Comparison of ENCODE assay signal across 8 mouse cellular contexts in the genomic region with DNA sequence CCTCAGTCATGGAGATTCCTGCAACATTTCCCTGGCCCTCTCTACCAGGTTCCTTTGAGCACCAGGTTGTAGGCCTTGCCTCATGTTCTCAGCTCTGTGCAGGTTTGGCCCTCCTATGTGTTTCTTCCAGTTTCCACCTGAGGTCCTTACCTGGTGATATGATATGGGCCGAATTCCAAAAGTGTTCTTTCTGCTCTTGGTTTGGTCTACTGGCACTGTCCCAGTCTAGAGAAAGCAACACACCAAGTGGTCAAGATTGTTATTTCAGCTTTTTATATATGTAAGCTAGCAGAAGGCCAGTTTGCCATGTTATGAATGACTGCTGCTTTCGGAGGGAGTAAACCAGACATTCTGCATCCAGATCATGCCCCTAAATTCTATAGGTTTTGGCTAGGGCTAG. TPM values are rescaled to one million over a fixed set of nuclear protein-coding genes. Genes with fewer than 3 reads are reported as not detected.
DNase-seq lines count a peak whose midpoint lies in the region; ATAC-seq and TF ChIP-seq lines count a peak whose summit lies in the region.

No protein-coding gene starts in this region.

- H3K4me2 ChIP-seq in lung, embryonic 15.5 days = peak overlapping the region; percentile 81
- H3K4me2 ChIP-seq in limb, embryonic 14.5 days (replicated peaks; ENCODE audit: low read depth, low read length, severe bottlenecking) = peak overlapping the region; percentile 86
- H3K4me2 ChIP-seq in stomach, embryonic 15.5 days = peak overlapping the region; percentile 84

- no peak for TF ChIP-seq POLR2A in limb, embryonic 14.5 days (IDR thresholded peaks at IDR 0.05; ENCODE audit: borderline replicate concordance, extremely low read depth, insufficient read depth, insufficient read length)

- peak; percentile 4; the same call in 1 of the 2 replicates for ATAC-seq in cerebellum, adult (ENCODE audit: insufficient number of reproducible peaks, low FRiP score, low TSS enrichment)
- no peak for ATAC-seq in lung, embryonic 15.5 days (ENCODE audit: borderline replicate concordance, extremely low read depth, low FRiP score, low TSS enrichment)
- no peak for ATAC-seq in limb, embryonic 14.5 days (ENCODE audit: low FRiP score, low read depth)
- peak; percentile 1; the same call in 1 of the 2 replicates for ATAC-seq in stomach, embryonic 15.5 days (ENCODE audit: insufficient read depth, low FRiP score, low read depth)
- no peak for ATAC-seq in granulocyte monocyte progenitor cell, adult 5-6 weeks (replicated peaks; ENCODE audit: poor library complexity, severe bottlenecking)

- peaks cover 29% of the 10 kb centered on the region for H3K4me1 ChIP-seq in lung, embryonic 15.5 days
- H3K4me1 ChIP-seq in limb, embryonic 14.5 days (ENCODE audit: control insufficient read depth, insufficient read depth, low read length) = peaks cover 16% of the 10 kb centered on the region
- peaks cover 14% of the 10 kb centered on the region; the same call in 1 of the 2 replicates for H3K4me1 ChIP-seq in stomach, embryonic 15.5 days

- WGBS in lung, embryonic 15.5 days = 69% methylated on average over 2 of the region's 2 CpGs
- WGBS in limb, embryonic 14.5 days = 80% methylated on average over 2 of the region's 2 CpGs
- 80% methylated on average over 2 of the region's 2 CpGs for WGBS in stomach, embryonic 15.5 days

- H3K4me3 ChIP-seq in lung, embryonic 15.5 days = peak overlapping the region; percentile 89; the same call in 1 of the 2 replicates
- H3K4me3 ChIP-seq in limb, embryonic 14.5 days (replicated peaks; ENCODE audit: low read length) = peak overlapping the region; percentile 84
- peak overlapping the region; percentile 83; the same call in 1 of the 2 replicates for H3K4me3 ChIP-seq in stomach, embryonic 15.5 days (replicated peaks)

- H3K9ac ChIP-seq in lung, embryonic 15.5 days = no peak overlapping the region
- no peak overlapping the region for H3K9ac ChIP-seq in limb, embryonic 14.5 days (ENCODE audit: low read depth, low read length, severe bottlenecking)
- H3K9ac ChIP-seq in stomach, embryonic 15.5 days = no peak overlapping the region

- no peak for DNase-seq in cerebellum, adult 11 months
- DNase-seq in lung, postnatal 25 days (ENCODE audit: low spot score) = no peak
- DNase-seq in limb, embryonic 14.5 days (ENCODE audit: low spot score) = no peak
- no peak for DNase-seq in left cerebral cortex, adult 9 months (ENCODE audit: low spot score in 2 of 2)

- no peaks in the 10 kb centered on the region for H3K36me3 ChIP-seq in lung, embryonic 15.5 days
- H3K36me3 ChIP-seq in limb, embryonic 14.5 days (ENCODE audit: control insufficient read depth, insufficient read depth, low read length) = no peaks in the 10 kb centered on the region
- H3K36me3 ChIP-seq in stomach, embryonic 15.5 days = no peaks in the 10 kb centered on the region

- H3K27ac ChIP-seq in lung, embryonic 15.5 days = peak overlapping the region; percentile 98
- H3K27ac ChIP-seq in limb, embryonic 14.5 days (replicated peaks; ENCODE audit: low read depth, low read length) = peak overlapping the region; percentile 94
- H3K27ac ChIP-seq in stomach, embryonic 15.5 days = peak overlapping the region; percentile 93; the same call in 1 of the 2 replicates

- no peaks in the 10 kb centered on the region for H3K27me3 ChIP-seq in lung, embryonic 15.5 days
- no peaks in the 10 kb centered on the region for H3K27me3 ChIP-seq in limb, embryonic 14.5 days (ENCODE audit: control insufficient read depth, insufficient read depth, low read length)
- H3K27me3 ChIP-seq in stomach, embryonic 15.5 days (replicated peaks) = no peaks in the 10 kb centered on the region

- H3K9me3 ChIP-seq in lung, embryonic 15.5 days = no peaks in the 10 kb centered on the region
- H3K9me3 ChIP-seq in limb, embryonic 14.5 days (ENCODE audit: control insufficient read depth, low read length) = no peaks in the 10 kb centered on the region
- H3K9me3 ChIP-seq in stomach, embryonic 15.5 days = no peaks in the 10 kb centered on the region

RNA-seq across cellular contexts. Expression of a gene that starts 0.5 kb away (rescaled TPM):
- 8.4 and 9.3 TPM in 2 replicates for polyA plus RNA-seq in lung, embryonic 15.5 days (2015; fragmentation: Nextera tagmentation; extraction: Ambion mirVana)
- 13.4 and 13.8 TPM in 2 replicates for polyA plus RNA-seq in limb, embryonic 14.5 days (2012; rRNA removed)
- polyA plus RNA-seq in limb, embryonic 14.5 days (2014; fragmentation: Nextera tagmentation; extraction: Ambion mirVana) = 13.4 and 14.3 TPM in 2 replicates
- polyA plus RNA-seq in stomach, embryonic 15.5 days (2015; fragmentation: Nextera tagmentation; extraction: Ambion mirVana) = 8.0 and 8.9 TPM in 2 replicates
- total RNA-seq in granulocyte monocyte progenitor cell, adult 5-6 weeks (2014; fragmentation: Nextera tagmentation) = 22.9 and 25.3 TPM in 2 replicates
- total RNA-seq in granulocyte monocyte progenitor cell, adult 5-6 weeks (2017) = 15.6 and 15.7 TPM in 2 replicates

Comparison
In these comparisons a context has a peak if more than half of its experiments do, and no peak if none do; other contexts are left out.
1. ATAC-seq: peak in cerebellum, adult (single experiment) and stomach, embryonic 15.5 days (single experiment); none in lung, embryonic 15.5 days (single experiment), limb, embryonic 14.5 days (single experiment) and granulocyte monocyte progenitor cell, adult 5-6 weeks (single experiment).
2. Peak in every context shown above with its lines, with median percentiles within 50 percentile points of each other: H3K27ac ChIP-seq, H3K4me2 ChIP-seq and H3K4me3 ChIP-seq.